34 mouse cellular contexts compared by ENCODE assay signal in the genomic region with DNA sequence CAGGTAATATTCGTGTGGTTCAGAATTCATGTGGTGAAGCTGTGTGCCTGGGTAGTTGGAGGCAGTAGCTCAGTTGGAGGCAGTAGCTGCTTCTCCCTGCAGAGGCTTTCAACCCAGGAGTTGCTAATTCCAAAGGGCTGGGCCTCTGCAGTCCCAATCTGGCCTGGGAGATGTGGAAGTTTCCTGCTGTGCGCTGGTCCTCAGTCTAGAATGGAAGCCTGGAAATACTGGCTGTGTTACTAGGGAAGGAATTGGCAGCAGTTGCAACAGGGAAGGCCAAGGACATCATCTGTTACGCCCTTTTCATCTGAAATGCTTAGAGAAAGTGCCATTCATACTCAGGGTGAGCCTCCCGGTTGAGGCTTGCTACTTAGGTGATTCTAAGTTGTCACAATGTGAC. TPM values are rescaled to one million over a fixed set of nuclear protein-coding genes. Genes with fewer than 3 reads are reported as not detected.
DNase-seq lines count a peak whose midpoint lies in the region; ATAC-seq and TF ChIP-seq lines count a peak whose summit lies in the region.
"Had no signal": no experiment of that assay in that cellular context is flagged by ENCODE, and none has a peak within 500 bp of the region (broad histone marks: within the 10 kb centered on the region; RNA-seq: fewer than 3 reads in every experiment).

No protein-coding gene starts in this region.

- H3K36me3 ChIP-seq in forebrain, postnatal 0 days (ENCODE audit: insufficient read depth): no peaks in the 10 kb centered on the region
- H3K36me3 ChIP-seq in forebrain, embryonic 16.5 days (ENCODE audit: control insufficient read depth, insufficient read depth): no peaks in the 10 kb centered on the region
- no peaks in the 10 kb centered on the region for H3K36me3 ChIP-seq in ES-Bruce4 (ENCODE audit: control insufficient read depth, insufficient read depth, low read length, poor library complexity, severe bottlenecking)
- H3K36me3 ChIP-seq: embryonic facial prominence, embryonic 12.5 days; kidney, embryonic 15.5 days; limb, embryonic 10.5 days; limb, embryonic 15.5 days had no signal

- ATAC-seq in forebrain, postnatal 0 days: peak; percentile 29; the same call in 1 of the 2 replicates
- ATAC-seq in forebrain, embryonic 16.5 days: no peak
- ATAC-seq: forebrain, embryonic 14.5 days; hindbrain, embryonic 16.5 days; Patski had no signal

- no peaks in the 10 kb centered on the region for H3K9me3 ChIP-seq in forebrain, postnatal 0 days (ENCODE audit: low read length)
- no peaks in the 10 kb centered on the region for H3K9me3 ChIP-seq in forebrain, embryonic 16.5 days (ENCODE audit: control insufficient read depth, low read length)
- no peaks in the 10 kb centered on the region for H3K9me3 ChIP-seq in ES-Bruce4 (replicated peaks; ENCODE audit: control insufficient read depth, insufficient read depth, low read length, poor library complexity, severe bottlenecking)
- H3K9me3 ChIP-seq: embryonic facial prominence, embryonic 12.5 days; kidney, embryonic 15.5 days; limb, embryonic 15.5 days had no signal

- no peak for TF ChIP-seq CTCF in forebrain, postnatal 0 days (IDR thresholded peaks at IDR 0.05; ENCODE audit: low read depth)
- no peak for TF ChIP-seq CTCF in ES-Bruce4 (IDR thresholded peaks at IDR 0.05; ENCODE audit: low read depth, low read length)

- H3K27me3 ChIP-seq in forebrain, postnatal 0 days (ENCODE audit: insufficient read depth, low read length): no peaks in the 10 kb centered on the region
- no peaks in the 10 kb centered on the region for H3K27me3 ChIP-seq in forebrain, embryonic 16.5 days (replicated peaks; ENCODE audit: control insufficient read depth, insufficient read depth, low read length)
- H3K27me3 ChIP-seq in ES-Bruce4 (ENCODE audit: control insufficient read depth, insufficient read depth, low read length, poor library complexity, severe bottlenecking): no peaks in the 10 kb centered on the region
- H3K27me3 ChIP-seq: CH12.LX, Patski had no signal

- no peak overlapping the region for H3K4me3 ChIP-seq in forebrain, postnatal 0 days (ENCODE audit: low read depth, low read length)
- H3K4me3 ChIP-seq in forebrain, embryonic 16.5 days (replicated peaks; ENCODE audit: low read length): no peak overlapping the region
- no peak overlapping the region for H3K4me3 ChIP-seq in ES-Bruce4 (ENCODE audit: low read depth, low read length)
- H3K4me3 ChIP-seq: embryonic facial prominence, embryonic 12.5 days; kidney, embryonic 15.5 days; limb, embryonic 10.5 days; limb, embryonic 15.5 days had no signal

- TF ChIP-seq POLR2A in ES-Bruce4 (IDR thresholded peaks at IDR 0.05; ENCODE audit: insufficient read depth, low read length): no peak

- no peak for TF ChIP-seq EP300 in ES-Bruce4 (IDR thresholded peaks at IDR 0.05; ENCODE audit: insufficient read depth, low read depth, low read length)

- WGBS in forebrain, postnatal 0 days: 60% methylated on average over 4 of the region's 4 CpGs
- WGBS in forebrain, embryonic 16.5 days: 53% methylated on average over 4 of the region's 4 CpGs

- H3K9ac ChIP-seq in forebrain, postnatal 0 days: no peak overlapping the region
- no peak overlapping the region for H3K9ac ChIP-seq in forebrain, embryonic 16.5 days (replicated peaks; ENCODE audit: low read depth, low read length)
- H3K9ac ChIP-seq in ES-Bruce4 (ENCODE audit: low read depth, poor library complexity, severe bottlenecking): no peak overlapping the region
- H3K9ac ChIP-seq: embryonic facial prominence, embryonic 12.5 days; kidney, embryonic 15.5 days; limb, embryonic 15.5 days; liver, embryonic 14.5 days; lung, embryonic 14.5 days had no signal

- DNase-seq in adrenal gland, adult (ENCODE audit: inconsistent age in 2 of 2, low spot score in 1 of 2): peak; percentile 55 to 84
- no peak for DNase-seq in adrenal gland, postnatal 4 days (ENCODE audit: low spot score in 2 of 2)
- no peak for DNase-seq in forebrain, postnatal 0 days
- peak; percentile 56 for DNase-seq in adrenal gland, postnatal 14 days
- no peak for DNase-seq in ovary, adult 18-20 months (ENCODE audit: low spot score)
- DNase-seq: cerebellum, adult 11-12 months; embryo, embryonic 11 days; heart, postnatal 14 days; kidney, adult 18-20 months; kidney, postnatal 25 days; lung, embryonic 14.5 days; lung, postnatal 14 days; midbrain, embryonic 14.5 days; retina, postnatal 1 day; right cerebral cortex, postnatal 14 days; thymus, postnatal 14 days had no signal

- H3K27ac ChIP-seq in forebrain, postnatal 0 days (ENCODE audit: low read depth, low read length): no peak overlapping the region
- no peak overlapping the region for H3K27ac ChIP-seq in forebrain, embryonic 16.5 days (ENCODE audit: low read length)
- H3K27ac ChIP-seq in ES-Bruce4 (ENCODE audit: insufficient read depth, low read length): peak overlapping the region; percentile 41; the same call in 1 of the 2 replicates
- H3K27ac ChIP-seq: embryonic facial prominence, embryonic 12.5 days; kidney, embryonic 15.5 days; limb, embryonic 10.5 days; limb, embryonic 15.5 days; liver, embryonic 14.5 days had no signal

- H3K4me2 ChIP-seq in forebrain, postnatal 0 days (ENCODE audit: low read depth): no peak overlapping the region
- H3K4me2 ChIP-seq in forebrain, embryonic 16.5 days (ENCODE audit: low read length): no peak overlapping the region
- H3K4me2 ChIP-seq: embryonic facial prominence, embryonic 12.5 days; kidney, embryonic 15.5 days; limb, embryonic 15.5 days; lung, embryonic 14.5 days had no signal

- no peaks in the 10 kb centered on the region for H3K4me1 ChIP-seq in forebrain, postnatal 0 days (ENCODE audit: insufficient read depth)
- H3K4me1 ChIP-seq in forebrain, embryonic 16.5 days (replicated peaks; ENCODE audit: control insufficient read depth, insufficient read depth, low read length): no peaks in the 10 kb centered on the region
- peaks cover 5% of the 10 kb centered on the region for H3K4me1 ChIP-seq in ES-Bruce4 (ENCODE audit: control insufficient read depth, insufficient read depth, low read length)
- H3K4me1 ChIP-seq: embryonic facial prominence, embryonic 12.5 days; kidney, embryonic 15.5 days had no signal

RNA-seq across cellular contexts. Expression of a gene that starts 11.9 kb away (rescaled TPM):
- under 1 TPM; 0.08 to 0.23 TPM for total RNA-seq in adrenal gland, postnatal 4 days (2021)
- not detected in 2 replicates for total RNA-seq in forebrain, postnatal 0 days (2014; rRNA removed)
- polyA plus RNA-seq in forebrain, postnatal 0 days (2015; fragmentation: Nextera tagmentation; extraction: Ambion mirVana): 0.04 and 0.05 TPM in 2 replicates
- polyA plus RNA-seq in forebrain, embryonic 16.5 days (2015; fragmentation: Nextera tagmentation; extraction: Ambion mirVana): not detected in 2 replicates
- 0.20 TPM in 1 of 2 replicates, not detected in the other for polyA plus RNA-seq in ES-Bruce4 (2011; ENCODE audit: insufficient read depth, insufficient read length, low read depth, missing spikeins)
- 0.15 TPM in 1 of 2 replicates, not detected in the other for total RNA-seq in adrenal gland, postnatal 14 days (2021)
- total RNA-seq: CH12.LX; gastrocnemius, adult 8-10 months; heart, postnatal 14 days; left cerebral cortex, adult 8-10 months; MEL had no signal
- polyA plus RNA-seq: forebrain, embryonic 14.5 days; heart, embryonic 14.5 days; limb, embryonic 10.5 days; limb, embryonic 15.5 days; lung, embryonic 14.5 days; midbrain, embryonic 14.5 days; neural tube, embryonic 14.5 days; Patski; stomach, embryonic 14.5 days; urinary bladder, adult 2 months had no signal

RNA-seq across cellular contexts. Expression of a gene that starts 27.4 kb away (rescaled TPM):
- 100 to 1,000 TPM in 1 of 2 experiments, 10 to 100 TPM in 1; 98.5 to 107 TPM for total RNA-seq in adrenal gland, postnatal 4 days (2021)
- 16.2 and 22.3 TPM in 2 replicates for total RNA-seq in forebrain, postnatal 0 days (2014; rRNA removed)
- 14.0 and 22.3 TPM in 2 replicates for polyA plus RNA-seq in forebrain, postnatal 0 days (2015; fragmentation: Nextera tagmentation; extraction: Ambion mirVana)
- polyA plus RNA-seq in forebrain, embryonic 16.5 days (2015; fragmentation: Nextera tagmentation; extraction: Ambion mirVana): 24.3 and 25.4 TPM in 2 replicates
- polyA plus RNA-seq in ES-Bruce4 (2011; ENCODE audit: insufficient read depth, insufficient read length, low read depth, missing spikeins): 214 and 225 TPM in 2 replicates
- total RNA-seq in adrenal gland, postnatal 14 days (2021): 94.6 and 99.3 TPM in 2 replicates

RNA-seq across cellular contexts. Expression of a gene that starts 27.5 kb away (rescaled TPM):
- 1 to 10 TPM; 2.1 to 2.5 TPM for total RNA-seq in adrenal gland, postnatal 4 days (2021)
- 10.2 and 17.3 TPM in 2 replicates for total RNA-seq in forebrain, postnatal 0 days (2014; rRNA removed)
- 12.1 and 15.1 TPM in 2 replicates for polyA plus RNA-seq in forebrain, postnatal 0 days (2015; fragmentation: Nextera tagmentation; extraction: Ambion mirVana)
- 2.7 and 3.5 TPM in 2 replicates for polyA plus RNA-seq in forebrain, embryonic 16.5 days (2015; fragmentation: Nextera tagmentation; extraction: Ambion mirVana)
- 3.0 and 3.4 TPM in 2 replicates for polyA plus RNA-seq in ES-Bruce4 (2011; ENCODE audit: insufficient read depth, insufficient read length, low read depth, missing spikeins)
- total RNA-seq in adrenal gland, postnatal 14 days (2021): 2.1 and 2.3 TPM in 2 replicates
- total RNA-seq: MEL had no signal

Comparison
In these comparisons a context has a peak if more than half of its experiments do, and no peak if none do; other contexts are left out.
1. DNase-seq: peak in adrenal gland, adult (2 of 2) and adrenal gland, postnatal 14 days (single experiment); none in adrenal gland, postnatal 4 days (0 of 2), forebrain, postnatal 0 days (single experiment) and ovary, adult 18-20 months (single experiment).